Mouse (Mus musculus) hindbrain, embryonic 11.5 days (tissue): ENCODE results near the gene Gm48551. TPM values are rescaled to one million over a fixed set of nuclear protein-coding genes. Genes with fewer than 3 reads are reported as not detected.

Experiments
- ATAC-seq: fragments of 200-750 bp; cut with Nextera tagmentation; 2 replicates; pipeline ENCODE4 v1.8.0; 2017; ENCODE audit warnings: mild to moderate bottlenecking, moderate TSS enrichment, moderate library complexity; ENCODE audit not compliant: low FRiP score
- DNase-seq: peaks from one replicate; pipeline ENCODE4 v3.0.0-alpha.2; 2015; ENCODE audit warnings: low spot score
- H3K27ac ChIP-seq: fragments of 300-500 bp; sonication (generic); 2 replicates; pipeline ENCODE4 v1.5.1; 2014; ENCODE audit warnings: mild to moderate bottlenecking, low read depth, low read length
- H3K27me3 ChIP-seq: fragments of 300-500 bp; sonication (generic); 2 replicates; pipeline ENCODE4 v1.6.1; 2014; ENCODE audit warnings: mild to moderate bottlenecking, low read length, moderate library complexity, mixed read lengths; ENCODE audit not compliant: control insufficient read depth, insufficient read depth
- H3K36me3 ChIP-seq: fragments of 300-500 bp; sonication (generic); 2 replicates; pipeline ENCODE4 v1.6.1; 2014; ENCODE audit warnings: mild to moderate bottlenecking, low read length, moderate library complexity, mixed read lengths; ENCODE audit not compliant: control insufficient read depth, insufficient read depth
- H3K4me1 ChIP-seq: fragments of 300-500 bp; sonication (generic); replicated peaks from 2 replicates; pipeline ENCODE4 v1.6.1; 2014; ENCODE audit warnings: low read length, mixed read lengths; ENCODE audit not compliant: control insufficient read depth, insufficient read depth
- H3K4me2 ChIP-seq: fragments of 300-500 bp; sonication (generic); replicated peaks from 2 replicates; pipeline ENCODE4 v1.6.1; 2014; ENCODE audit warnings: mild to moderate bottlenecking, low read depth, low read length
- H3K4me3 ChIP-seq: fragments of 300-500 bp; sonication (generic); 2 replicates; pipeline ENCODE4 v1.5.1; 2014; ENCODE audit warnings: low read depth, low read length
- H3K9ac ChIP-seq: fragments of 300-500 bp; sonication (generic); 2 replicates; pipeline ENCODE4 v1.6.1; 2014; ENCODE audit warnings: low read depth, low read length
- H3K9me3 ChIP-seq: fragments of 300-500 bp; sonication (generic); 2 replicates; pipeline ENCODE4 v1.6.1; 2016; ENCODE audit warnings: low read length; ENCODE audit not compliant: control insufficient read depth
- WGBS: fragments of 180-500 bp; shearing (Covaris S2); extraction: QIAGEN DNeasy Blood & Tissue Kit; methylation state at CpG from one replicate; pipeline ENCODE4 v1.1.7; 2014; 5-methylcytosine and 5-hydroxymethylcytosine counted together
- polyA plus RNA-seq: library from polyadenylated mRNA; unstranded; fragments of >200 nt; fragmentation: Nextera tagmentation; extraction: Ambion mirVana; gene quantifications from 2 replicates; pipeline ENCODE4 v1.2.1, GENCODE M21; 2014

Gm48551 gene
- polyA plus RNA-seq, result 2.2 and 3.2 TPM in 2 replicates

GRCm38 (mm10) chr10:81383802-81384604 is at the start of gene Gm48551, which contains the start of gene Dohh:
Gene Gm48551 (plus strand): TSS chr10:81384466.
Gene Dohh (plus strand): TSS chr10:81384428.
- H3K4me1 ChIP-seq, result peaks cover 10% of the 10 kb centered on the region; the same call in 1 of the 2 replicates
- no peaks in the 10 kb centered on the region for H3K27me3 ChIP-seq
- 5% methylated on average over 51 of the region's 54 CpGs for WGBS
- H3K9ac ChIP-seq, result peak within 1 kb of the TSS; percentile 85
- peaks cover 4% of the 10 kb centered on the region; the same call in 1 of the 2 replicates for H3K36me3 ChIP-seq
- DNase-seq (peak; percentile 99), ATAC-seq (peak; percentile 94)
- peak within 1 kb of the TSS; percentile 96 for H3K4me3 ChIP-seq
- H3K4me2 ChIP-seq, result peak within 1 kb of the TSS; percentile 91
- H3K9me3 ChIP-seq, result no peaks in the 10 kb centered on the region
- peak within 1 kb of the TSS; percentile 72; the same call in 1 of the 2 replicates for H3K27ac ChIP-seq

DNA sequence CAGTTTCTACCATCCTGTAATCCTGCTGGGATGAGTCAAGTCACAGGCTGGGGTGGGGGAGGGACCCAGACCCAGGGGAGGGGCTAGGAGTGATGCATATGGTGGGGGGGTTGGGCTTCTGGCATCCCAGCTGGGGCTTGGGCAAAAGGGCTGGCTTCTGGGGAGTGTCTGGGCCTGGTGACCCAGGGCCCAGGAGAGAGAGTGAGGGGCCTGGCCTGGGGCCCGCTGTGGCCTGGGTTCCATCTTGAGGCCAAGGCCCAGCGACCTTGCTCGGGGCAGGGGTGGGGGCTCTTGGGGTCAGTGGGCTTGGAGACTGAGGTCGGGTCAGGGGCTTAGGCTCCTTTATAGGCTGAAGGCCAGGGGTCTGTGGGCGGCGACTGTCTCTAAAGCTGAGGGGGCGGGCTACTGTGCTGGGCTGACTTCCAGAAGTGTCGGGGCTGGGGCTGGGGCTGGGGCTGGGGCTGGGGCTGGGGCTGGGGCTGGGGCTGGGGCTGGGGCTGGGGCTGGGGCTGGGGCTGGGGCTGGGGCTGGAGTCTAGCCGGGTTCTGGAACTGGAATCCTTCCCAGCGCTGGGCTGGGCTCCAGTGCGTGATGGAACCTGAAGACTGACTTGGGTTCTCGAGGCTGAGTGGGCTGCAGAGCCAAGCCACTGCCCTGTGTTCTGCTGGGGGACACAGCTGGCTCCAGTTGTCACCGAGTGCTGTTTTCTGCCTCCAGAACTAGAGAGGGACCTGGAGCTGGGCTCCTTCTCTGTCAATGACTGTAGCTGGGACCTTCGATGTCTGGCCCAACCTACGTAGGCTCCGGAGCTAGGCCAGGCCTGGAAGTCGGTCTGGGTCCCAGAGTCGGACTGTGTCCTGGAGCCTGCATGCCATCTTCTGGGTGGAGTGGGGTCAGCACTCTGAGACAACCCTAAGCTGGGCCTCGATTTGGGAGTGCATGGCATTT is 48.6 kb upstream of the Gm48551 start:
- Histone ChIP-seq H3K27me3 (peaks cover 19% of the 10 kb centered on the region), H3K36me3 (no peaks in the 10 kb centered on the region), H3K9ac (no peak overlapping the region), H3K4me2 (no peak overlapping the region), H3K4me1 (no peaks in the 10 kb centered on the region; the same call in none of the 2 replicates), H3K27ac (no peak overlapping the region), H3K4me3 (no peak overlapping the region), H3K9me3 (no peaks in the 10 kb centered on the region)
- no peak for DNase-seq
- 41% methylated on average over 18 of the region's 19 CpGs for WGBS
- peak; percentile 28; the same call in 1 of the 2 replicates for ATAC-seq

DNA sequence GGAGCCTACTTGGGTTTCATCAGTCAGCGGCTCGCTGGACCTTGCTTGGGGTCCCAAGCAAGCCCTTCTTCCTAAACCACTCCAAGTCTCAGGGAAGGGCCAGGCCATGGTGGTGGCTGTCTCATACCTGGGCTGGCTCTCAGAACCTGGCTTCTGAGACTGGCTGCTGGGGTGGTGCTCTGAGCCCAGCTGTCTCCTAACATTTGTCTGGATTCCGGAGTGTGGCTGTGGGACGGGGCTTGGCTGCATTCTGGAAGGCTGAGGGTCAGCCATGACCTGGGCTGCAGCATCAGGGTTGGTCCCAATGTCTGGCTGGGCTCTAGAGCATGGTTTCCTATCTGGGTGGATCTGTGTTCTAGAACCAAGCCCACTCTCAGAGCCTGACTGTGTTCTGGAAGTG is 47.7 kb upstream of the Gm48551 start:
- Histone ChIP-seq H3K9ac (no peak overlapping the region), H3K4me1 (no peaks in the 10 kb centered on the region; the same call in none of the 2 replicates), H3K4me3 (no peak overlapping the region), H3K36me3 (no peaks in the 10 kb centered on the region), H3K27me3 (peaks cover 21% of the 10 kb centered on the region), H3K9me3 (no peaks in the 10 kb centered on the region), H3K4me2 (no peak overlapping the region), H3K27ac (no peak overlapping the region)
- no peak for ATAC-seq
- no peak for DNase-seq
- WGBS, result 92% methylated on average over 4 of the region's 4 CpGs

DNA sequence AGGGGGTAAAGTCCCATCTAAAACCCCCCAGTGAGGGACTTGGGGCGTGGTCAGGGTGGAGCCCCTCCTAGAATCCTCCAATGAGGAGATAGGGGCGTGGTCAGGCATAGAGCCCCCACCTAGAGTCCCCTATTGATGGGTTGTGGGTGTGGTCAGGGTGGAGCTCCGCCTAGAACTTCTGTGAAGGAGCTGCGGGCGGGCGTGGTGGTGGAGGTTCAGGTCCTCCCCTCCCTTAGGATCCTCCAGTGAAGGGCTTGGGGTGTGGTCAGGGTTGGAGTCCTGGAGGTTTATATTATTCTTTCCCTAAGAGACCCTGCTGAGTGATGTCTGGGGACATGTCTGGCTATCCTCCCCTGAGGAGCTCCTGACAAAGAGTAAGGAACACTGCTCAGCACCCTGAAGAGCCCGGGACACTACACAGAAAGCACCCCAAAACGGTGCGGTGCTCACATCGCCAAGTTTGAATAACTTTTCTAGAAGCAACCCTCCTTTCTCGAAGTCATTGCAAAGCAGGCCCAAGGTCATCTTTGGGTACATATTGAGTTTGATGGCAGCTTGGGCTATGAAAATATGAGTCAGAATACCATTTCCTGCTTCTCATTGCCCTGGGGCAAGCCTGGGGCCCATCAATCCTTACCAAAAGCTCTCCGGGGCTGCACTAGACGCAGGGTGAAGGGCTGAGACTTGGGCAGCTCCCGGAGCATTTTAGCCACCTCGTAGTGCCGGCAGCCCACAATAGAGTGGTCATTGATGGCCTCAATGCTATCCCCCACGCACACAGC is 43.5 kb upstream of the Gm48551 start:
- Histone ChIP-seq H3K4me3 (no peak overlapping the region), H3K27ac (no peak overlapping the region), H3K36me3 (no peaks in the 10 kb centered on the region; the same call in 1 of the 2 replicates), H3K9me3 (no peaks in the 10 kb centered on the region), H3K27me3 (peaks cover 41% of the 10 kb centered on the region), H3K4me2 (no peak overlapping the region), H3K4me1 (peaks cover 3% of the 10 kb centered on the region), H3K9ac (no peak overlapping the region)
- WGBS, result 38% methylated on average over 15 of the region's 17 CpGs
- no peak for ATAC-seq
- DNase-seq, result no peak

DNA sequence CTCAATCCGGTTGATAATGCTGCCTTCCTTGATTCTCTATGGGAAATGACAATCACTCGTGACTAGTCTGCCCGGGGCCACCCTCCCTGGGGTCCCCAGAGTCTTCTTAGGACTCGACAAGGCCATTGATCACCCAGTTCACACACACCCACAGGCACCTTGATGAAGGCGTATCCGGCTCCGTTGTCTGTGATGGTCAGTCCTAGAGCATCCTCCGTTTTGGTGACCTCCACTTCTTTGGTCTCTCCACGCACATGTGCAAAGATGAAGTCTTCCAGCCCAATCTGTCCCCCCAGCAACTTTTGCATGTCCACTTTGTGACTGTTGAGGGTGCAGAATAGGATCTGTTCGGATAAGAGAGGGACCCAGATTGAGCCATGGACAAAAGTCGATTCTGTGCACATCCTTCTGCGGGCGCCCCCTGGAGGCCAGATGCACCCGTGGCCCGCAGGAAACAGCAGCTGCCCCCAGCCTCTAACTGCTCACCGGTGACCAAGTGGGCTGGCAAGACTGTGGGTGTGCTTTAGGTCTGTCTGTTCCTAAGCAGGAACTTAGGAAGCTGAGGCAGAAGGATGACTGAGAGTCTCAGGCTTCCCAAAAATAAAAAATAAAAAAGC is 42.8 kb upstream of the Gm48551 start:
- 32% methylated on average over 16 of the region's 16 CpGs for WGBS
- no peak for ATAC-seq
- peaks cover 41% of the 10 kb centered on the region for H3K27me3 ChIP-seq
- peak; percentile 85 for DNase-seq
- no peak overlapping the region for H3K9ac ChIP-seq
- no peak overlapping the region for H3K27ac ChIP-seq
- peaks cover 3% of the 10 kb centered on the region; the same call in 1 of the 2 replicates for H3K4me1 ChIP-seq
- no peak overlapping the region for H3K4me3 ChIP-seq
- H3K4me2 ChIP-seq, result no peak overlapping the region
- no peaks in the 10 kb centered on the region; the same call in 1 of the 2 replicates for H3K36me3 ChIP-seq
- no peaks in the 10 kb centered on the region for H3K9me3 ChIP-seq

DNA sequence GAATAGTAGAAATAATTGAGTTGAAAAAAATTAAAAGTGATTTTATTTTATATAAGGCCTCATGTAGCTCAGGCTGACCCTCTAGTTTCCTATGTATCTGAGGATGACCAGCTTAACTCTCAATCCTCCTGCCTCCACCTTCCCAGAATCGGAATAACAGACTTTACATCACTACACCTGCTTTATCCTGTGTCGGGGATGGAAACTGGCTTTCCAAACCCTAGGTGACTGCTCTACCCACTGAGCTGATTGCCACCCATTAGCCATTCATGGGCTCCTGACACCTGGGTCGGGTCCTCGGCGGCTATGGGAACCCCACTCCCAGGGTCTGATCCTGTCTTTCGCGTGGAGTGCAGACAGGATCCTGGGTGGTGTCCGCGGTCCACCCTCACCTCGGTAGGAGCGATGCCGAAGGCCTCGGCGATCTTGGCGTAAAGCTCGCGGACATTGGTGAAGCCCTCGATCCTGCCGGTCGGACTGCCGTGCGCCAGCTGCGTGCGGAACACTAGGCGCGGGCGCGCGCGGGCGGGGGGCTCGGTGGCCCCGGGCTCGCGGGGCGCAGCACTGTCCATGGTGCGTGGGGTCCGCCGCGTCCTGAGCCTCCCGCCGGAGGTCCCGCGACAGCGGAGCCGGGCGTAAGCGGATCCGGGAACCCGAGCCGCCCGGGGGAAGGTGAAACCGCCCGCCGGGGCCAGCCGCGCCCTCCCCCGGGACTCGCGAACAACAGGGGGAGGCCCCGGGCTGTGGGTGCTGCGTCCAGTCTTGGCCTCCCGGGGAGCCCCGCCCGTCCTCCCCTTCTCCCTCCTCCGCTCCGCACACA is 41.4 kb upstream of the Gm48551 start, which contains the start of gene Gipc3:
Gene Gipc3 (minus strand): TSS at position 581 of the 820 bp plus-strand sequence.
- WGBS, result 4% methylated on average over 62 of the region's 67 CpGs
- ATAC-seq (no peak), DNase-seq (no peak)
- Histone ChIP-seq H3K27me3 (peaks cover 42% of the 10 kb centered on the region), H3K4me1 (peaks cover 6% of the 10 kb centered on the region; the same call in 1 of the 2 replicates), H3K4me3 (peak within 1 kb of the TSS; percentile 30), H3K9ac (peak within 1 kb of the TSS; percentile 50), H3K36me3 (no peaks in the 10 kb centered on the region; the same call in 1 of the 2 replicates), H3K9me3 (no peaks in the 10 kb centered on the region), H3K4me2 (peak within 1 kb of the TSS; percentile 65), H3K27ac (no peak within 1 kb of the TSS)

- Histone ChIP-seq H3K36me3 (no peaks in the 10 kb centered on the region; the same call in 1 of the 2 replicates), H3K4me3 (no peak overlapping the region), H3K4me2 (no peak overlapping the region), H3K4me1 (peaks cover 13% of the 10 kb centered on the region; the same call in 1 of the 2 replicates), H3K9ac (no peak overlapping the region), H3K27ac (no peak overlapping the region), H3K27me3 (peaks cover 42% of the 10 kb centered on the region), H3K9me3 (no peaks in the 10 kb centered on the region)
- 60% methylated on average over 8 of the region's 8 CpGs for WGBS
- DNase-seq (no peak), ATAC-seq (no peak)
These were observed 39.7 kb upstream of the Gm48551 start for GRCm38 (mm10) chr10:81344421-81345161.
